Mouse (Mus musculus): Measurements from ENCODE around the gene Slc25a1.
"Not testable (repeated sequence)": the region's sequence is repeated elsewhere in the genome, so short reads cannot be mapped to it uniquely, and the experiment has no call there.

The Slc25a1 gene

DNA sequence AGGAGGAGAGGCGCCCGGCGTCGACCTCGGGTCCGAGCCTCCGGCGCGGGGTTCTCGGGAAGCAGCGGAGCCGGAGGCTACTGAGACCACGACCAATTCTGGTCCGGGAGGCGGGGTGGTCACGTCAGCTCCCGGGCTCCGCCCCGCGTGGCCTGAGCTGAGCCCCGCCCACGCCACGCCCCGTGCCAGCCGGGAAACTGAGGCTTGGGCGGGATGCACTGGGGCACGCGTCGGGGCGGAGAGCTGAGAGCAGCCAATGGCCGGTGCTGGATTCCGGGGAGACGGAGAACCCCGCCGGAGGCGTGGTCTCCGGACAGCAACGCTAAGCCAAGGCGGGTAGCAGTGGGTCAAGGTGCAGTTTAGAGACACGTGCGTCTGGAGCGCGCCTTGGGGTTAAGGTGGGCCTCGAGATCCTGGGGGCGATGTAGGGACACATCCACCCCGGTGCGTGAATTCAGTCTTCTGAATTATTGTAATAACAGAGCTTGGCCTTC, at the start of gene Slc25a1:
Slc25a1 (minus strand) TSS at position 133 of the 494 bp plus-strand sequence.
- DNase-seq (ENCODE audit: low spot score in 2 of 2) = peak; percentile 85

- DNase-seq (ENCODE audit: low spot score in 2 of 2) = no peak
Measured at GRCm38 (mm10) chr16:17971853-17972252, 43.8 kb upstream of the Slc25a1 start.

GRCm38 (mm10) chr16:17962091-17962490, 34.1 kb upstream of the Slc25a1 start:
- no peak for DNase-seq (ENCODE audit: low spot score in 2 of 2)

- DNase-seq (ENCODE audit: low spot score in 2 of 2) = not testable (repeated sequence)
Measured at GRCm38 (mm10) chr16:17956052-17956638, 28.1 kb upstream of the Slc25a1 start.

- no peak for DNase-seq (ENCODE audit: low spot score in 2 of 2)
Measured at GRCm38 (mm10) chr16:17951618-17952017, 23.6 kb upstream of the Slc25a1 start.

- no peak for DNase-seq (ENCODE audit: low spot score in 2 of 2)
Measured at GRCm38 (mm10) chr16:17950068-17950467, 22.0 kb upstream of the Slc25a1 start.

DNA sequence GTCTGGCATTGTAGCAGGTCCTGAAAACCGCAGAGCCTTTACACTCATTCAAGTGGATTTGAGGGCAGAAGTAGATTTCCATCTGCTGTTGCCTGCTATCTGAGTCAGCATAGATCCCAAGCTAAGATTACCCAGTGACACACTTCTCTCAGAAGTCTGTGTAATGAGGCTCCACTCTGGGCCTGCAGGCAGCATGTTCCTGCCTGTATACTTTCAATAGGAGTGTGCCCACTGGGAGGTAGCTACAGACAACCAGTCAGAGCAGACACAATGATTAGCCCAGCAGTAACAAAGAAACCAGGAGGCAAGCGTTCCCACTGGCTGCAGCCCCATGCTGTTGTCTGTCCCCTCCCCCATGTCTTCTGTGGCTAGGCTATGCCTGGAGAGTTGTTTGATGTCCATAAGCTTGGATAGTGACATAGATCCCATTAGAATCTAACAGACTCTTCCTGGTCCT, 21.4 kb upstream of the Slc25a1 start:
- DNase-seq (ENCODE audit: low spot score in 2 of 2) = no peak

DNA sequence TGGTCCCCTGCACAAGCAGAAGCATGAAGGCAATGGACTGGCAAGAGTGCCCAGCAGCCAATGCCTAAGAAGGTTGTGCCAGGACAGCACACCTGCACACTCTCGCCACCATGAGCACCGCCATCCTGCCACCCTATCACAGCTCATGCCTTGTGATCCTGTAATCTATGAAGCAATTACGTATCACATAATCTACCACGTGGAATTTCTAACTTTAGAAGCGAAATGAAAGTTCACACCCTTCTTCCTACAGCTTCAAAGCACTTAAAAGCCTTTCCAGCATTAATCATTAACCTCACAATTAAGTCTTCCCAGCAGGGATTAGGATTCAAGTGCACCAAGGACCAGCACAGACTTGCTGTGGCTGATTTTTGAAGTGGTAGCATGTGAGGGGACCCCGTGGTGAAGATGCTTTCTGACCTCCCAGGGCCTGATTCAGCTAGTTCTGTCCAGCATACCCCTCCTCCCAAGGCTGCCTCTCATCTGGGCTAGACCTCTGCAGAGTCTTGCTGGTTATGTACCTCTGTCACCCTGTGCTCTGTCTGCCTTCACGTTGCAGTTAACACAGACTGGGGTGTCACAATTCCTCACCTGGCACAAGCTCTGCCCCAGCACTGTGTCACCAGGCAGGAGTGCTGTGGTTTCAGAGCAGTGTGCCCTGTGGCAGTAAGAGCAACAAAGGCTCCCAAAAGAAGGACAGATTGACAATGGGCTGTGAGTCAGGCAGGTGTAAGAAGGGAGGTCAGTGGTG, 17.2 kb upstream of the Slc25a1 start:
- no peak for DNase-seq (ENCODE audit: low spot score in 2 of 2)

GRCm38 (mm10) chr16:17943466-17943865, 15.4 kb upstream of the Slc25a1 start:
- DNase-seq (ENCODE audit: low spot score in 2 of 2) = no peak

- no peak for DNase-seq (ENCODE audit: low spot score in 2 of 2)
Measured at GRCm38 (mm10) chr16:17939255-17939751, 11.3 kb upstream of the Slc25a1 start.

- DNase-seq (ENCODE audit: low spot score in 2 of 2) = no peak
Measured at GRCm38 (mm10) chr16:17938821-17939220, 10.8 kb upstream of the Slc25a1 start.

DNA sequence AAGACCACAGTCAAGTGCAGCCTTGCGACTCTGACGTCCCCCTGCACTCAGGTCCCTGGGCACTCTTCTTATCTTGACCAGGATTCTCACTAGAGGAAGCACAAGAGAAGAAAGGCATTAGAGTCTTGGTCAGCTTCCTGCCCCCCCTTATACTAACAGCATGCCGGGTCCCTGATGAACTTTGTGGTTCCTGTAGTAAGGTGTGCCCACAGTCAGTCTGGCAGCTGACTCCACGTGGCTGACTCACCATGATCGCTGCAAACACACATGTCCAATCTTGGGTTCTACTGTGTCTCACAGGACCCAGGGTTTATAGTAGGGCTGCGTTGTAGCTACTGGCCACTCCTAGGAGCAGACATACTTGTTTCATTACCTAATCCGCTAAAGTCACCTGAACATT, 10.2 kb upstream of the Slc25a1 start:
- DNase-seq (ENCODE audit: low spot score in 2 of 2) = no peak

GRCm38 (mm10) chr16:17936776-17937175, 8.8 kb upstream of the Slc25a1 start:
- DNase-seq (ENCODE audit: low spot score in 2 of 2) = no peak

- no peak for DNase-seq (ENCODE audit: low spot score in 2 of 2)
Measured at GRCm38 (mm10) chr16:17934445-17934910, 6.5 kb upstream of the Slc25a1 start.

DNA sequence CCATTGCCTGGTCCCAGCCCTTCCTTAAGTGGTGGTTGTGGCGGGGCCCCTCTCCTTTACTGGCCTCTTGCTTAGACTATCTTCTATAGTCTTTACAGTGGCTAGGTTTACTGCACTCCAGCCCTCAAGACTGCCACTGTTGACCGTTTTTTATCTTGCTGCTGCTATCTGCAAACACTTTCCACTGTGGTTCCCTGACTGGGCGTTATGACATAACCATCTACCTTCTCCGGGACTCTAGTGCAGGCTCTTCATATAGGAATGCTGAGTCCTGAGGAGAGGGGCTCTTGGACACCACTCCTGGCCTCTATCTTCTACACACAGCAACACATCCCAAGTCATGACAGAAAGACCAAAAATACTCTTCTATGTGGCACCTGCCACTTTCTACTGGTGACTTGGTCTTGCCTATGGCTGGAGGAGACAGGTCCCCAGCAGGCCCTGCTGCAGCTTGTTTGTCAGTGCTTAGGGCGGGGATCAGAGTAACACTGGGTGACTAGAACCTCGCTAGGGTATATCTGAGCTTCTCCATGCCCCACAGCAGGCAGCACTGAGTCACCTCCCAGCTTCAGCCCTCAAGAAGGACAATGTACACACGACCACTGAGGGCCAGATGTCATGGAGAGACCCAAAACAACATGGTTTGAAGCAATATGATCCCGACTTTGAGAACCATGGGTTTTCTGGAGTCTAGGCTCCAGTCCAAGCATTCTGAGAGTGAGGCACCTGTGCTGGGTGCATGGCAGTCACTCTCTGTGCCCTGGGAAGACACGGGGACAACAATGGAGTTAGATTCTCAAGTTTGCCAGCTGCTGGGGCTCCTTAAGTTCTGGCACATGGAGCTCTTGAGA, 5.8 kb upstream of the Slc25a1 start:
- no peak for DNase-seq (ENCODE audit: low spot score in 2 of 2)

GRCm38 (mm10) chr16:17931906-17932460, 4.0 kb upstream of the Slc25a1 start:
- no peak for DNase-seq (ENCODE audit: low spot score in 2 of 2)

DNA sequence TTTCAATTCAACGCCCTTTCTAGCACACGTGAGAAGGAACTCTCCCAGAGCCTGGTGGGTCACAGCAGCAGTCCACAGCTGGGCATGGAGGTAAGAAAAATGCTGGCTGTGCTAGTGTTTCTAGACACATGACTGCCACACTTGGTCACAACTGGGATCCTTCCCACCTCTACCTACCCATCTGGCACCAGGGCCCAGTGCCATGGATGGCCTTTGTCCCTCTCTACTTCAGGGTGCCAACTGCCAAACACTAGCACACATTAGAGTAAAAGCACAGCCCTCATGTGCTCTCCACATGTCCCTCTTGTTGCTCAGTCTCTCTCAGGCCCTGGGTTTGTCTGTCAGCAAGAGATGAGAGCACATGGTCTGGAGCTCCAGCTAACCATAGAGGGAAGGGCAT, 1.6 kb upstream of the Slc25a1 start:
- no peak for DNase-seq (ENCODE audit: low spot score in 2 of 2)

DNA sequence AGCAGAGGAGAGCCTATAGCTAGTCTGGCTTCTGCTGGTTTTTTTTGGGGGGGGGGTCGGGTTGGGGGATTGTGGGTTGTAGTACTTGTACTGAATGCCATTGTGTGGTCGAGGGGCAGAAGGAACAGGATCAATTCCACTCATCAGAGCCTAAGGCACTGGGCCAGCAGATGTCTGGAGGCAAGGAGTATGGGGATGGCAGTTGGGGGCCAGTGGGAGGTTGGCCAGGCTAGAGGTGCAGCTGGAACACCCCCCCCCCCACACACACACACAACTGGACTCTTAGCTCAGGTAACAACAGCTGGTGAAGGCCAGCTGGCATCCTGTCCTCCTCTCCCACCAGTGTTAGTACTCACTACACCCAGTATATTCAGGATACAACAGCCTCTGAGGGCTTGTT, 1.2 kb upstream of the Slc25a1 start:
- no peak for DNase-seq (ENCODE audit: low spot score in 2 of 2)

DNA sequence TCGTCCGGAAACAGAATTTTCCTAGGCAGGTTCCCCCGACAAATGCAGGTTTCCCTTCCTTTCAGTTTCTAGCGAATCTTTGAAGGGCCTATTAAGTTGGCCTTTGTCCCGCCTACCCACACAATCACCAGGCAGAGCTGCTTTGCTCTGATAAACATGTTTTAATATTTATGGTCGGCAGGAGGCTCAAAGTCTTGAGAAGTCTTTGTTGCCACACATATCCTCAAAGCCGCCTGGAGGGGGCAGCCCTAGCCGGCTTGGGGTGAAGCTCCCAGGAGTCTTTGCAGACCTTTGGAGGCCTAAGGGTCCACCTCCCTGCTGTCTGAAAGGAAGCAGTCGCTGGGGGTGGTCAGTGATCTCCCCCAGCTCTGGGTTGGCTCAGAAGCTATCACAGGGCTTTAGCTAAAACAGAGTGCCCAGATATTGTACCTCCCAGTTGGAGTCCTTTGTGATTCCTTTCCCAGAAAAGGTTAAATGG, 647 bp upstream of the Slc25a1 start:
- peak; percentile 42 to 48 for DNase-seq (ENCODE audit: low spot score in 2 of 2)

DNA sequence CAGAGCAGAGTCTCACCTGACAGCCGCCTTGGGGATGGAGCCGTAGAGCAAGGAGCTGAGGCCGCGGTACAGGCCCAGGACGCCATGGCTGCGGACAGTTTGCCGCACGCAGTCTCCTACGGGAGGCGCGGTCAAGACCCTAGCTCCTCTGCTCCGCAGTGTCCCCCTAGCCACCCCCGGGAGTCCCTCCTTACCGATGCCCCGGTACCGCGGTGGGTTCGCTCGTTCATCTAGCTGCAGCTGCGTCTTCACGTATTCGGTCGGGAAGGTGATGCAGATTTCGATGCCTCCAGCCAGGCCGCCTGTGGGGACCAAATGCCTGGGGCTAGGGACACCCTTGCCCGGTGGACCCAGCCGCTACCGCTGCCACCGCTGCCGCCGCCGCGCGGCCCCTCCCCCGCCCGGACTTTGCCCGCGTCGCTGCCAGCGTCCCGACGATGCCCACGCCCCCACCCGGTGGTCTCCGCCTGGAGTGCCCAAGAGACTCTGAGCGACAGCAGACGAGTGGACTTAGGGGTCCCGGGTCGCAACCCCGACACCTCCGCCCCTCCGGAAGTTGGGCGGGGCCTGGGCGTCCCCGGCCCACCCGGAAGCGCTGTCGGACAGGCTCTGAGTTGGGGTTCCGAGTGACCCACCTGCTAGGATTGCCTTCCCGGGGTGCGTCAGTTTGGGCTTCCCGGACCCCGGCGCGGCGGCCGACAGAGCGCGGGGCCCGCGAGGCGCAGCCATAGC, 502 bp downstream of the Slc25a1 start:
- peak in 1 of 2 experiments; percentile 22 for DNase-seq (ENCODE audit: low spot score in 2 of 2)

DNA sequence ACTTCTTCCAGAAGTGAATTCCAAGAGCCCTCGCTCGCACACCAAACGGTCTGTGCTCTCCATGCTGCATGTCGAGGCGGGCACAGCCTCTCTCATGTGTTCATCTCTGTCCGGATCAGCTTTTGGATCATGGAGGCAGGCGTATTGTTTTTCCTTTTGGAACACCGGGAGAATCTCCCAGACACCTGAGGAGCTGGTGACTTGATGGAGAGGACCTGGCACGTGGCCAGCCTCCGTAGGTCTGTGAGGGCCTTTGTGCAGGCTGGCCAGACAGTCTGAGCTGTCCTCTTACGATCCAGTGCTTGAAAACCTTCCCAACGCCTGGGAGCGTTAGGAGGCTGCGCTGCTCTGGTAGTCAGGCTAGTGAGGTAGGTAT, 5.9 kb downstream of the Slc25a1 start:
- DNase-seq (ENCODE audit: low spot score in 2 of 2) = peak in 1 of 2 experiments; percentile 32

Data from right cerebral cortex, postnatal 36 days (tissue).